Mouse (Mus musculus) cerebellum, adult (tissue): Measurements from ENCODE around the gene Il1rap.

Experiments
- ATAC-seq: cut with Nextera tagmentation; 2 replicates; pipeline ENCODE4 v1.9.2; 2017; ENCODE audit warnings: mild to moderate bottlenecking, moderate library complexity, mixed read lengths; ENCODE audit not compliant: insufficient number of reproducible peaks, low FRiP score, low TSS enrichment

Gene Il1rap

GRCm38 (mm10) chr16:26581048-26581912 lies at the start of gene Il1rap:
Il1rap (plus strand) TSS chr16:26581704.
- ATAC-seq, result peak; percentile 91

- no peak for ATAC-seq
Observed at GRCm38 (mm10) chr16:26532287-26532686, 49.2 kb upstream of the Il1rap start.

- ATAC-seq, result no peak
Observed at GRCm38 (mm10) chr16:26546170-26546878, 35.2 kb upstream of the Il1rap start.

GRCm38 (mm10) chr16:26546879-26547206 lies 34.7 kb upstream of the Il1rap start:
- ATAC-seq, result no peak

GRCm38 (mm10) chr16:26549221-26549620 lies 32.3 kb upstream of the Il1rap start:
- no peak for ATAC-seq

- ATAC-seq, result no peak
Observed at GRCm38 (mm10) chr16:26552234-26552633, 29.3 kb upstream of the Il1rap start.

- ATAC-seq, result no peak
Observed at GRCm38 (mm10) chr16:26558797-26559196, 22.7 kb upstream of the Il1rap start.

- ATAC-seq, result no peak
Observed at GRCm38 (mm10) chr16:26561743-26562142, 19.8 kb upstream of the Il1rap start.

GRCm38 (mm10) chr16:26562771-26563170 lies 18.7 kb upstream of the Il1rap start:
- ATAC-seq, result no peak

- no peak for ATAC-seq
Observed at GRCm38 (mm10) chr16:26569387-26569978, 12.0 kb upstream of the Il1rap start.

GRCm38 (mm10) chr16:26571836-26572235 lies 9.7 kb upstream of the Il1rap start:
- ATAC-seq, result no peak

- ATAC-seq, result no peak
Observed at GRCm38 (mm10) chr16:26574173-26574572, 7.3 kb upstream of the Il1rap start.

GRCm38 (mm10) chr16:26581913-26582376 lies 441 bp downstream of the Il1rap start:
- peak; percentile 21; the same call in 1 of the 2 replicates for ATAC-seq

- no peak for ATAC-seq
Observed at GRCm38 (mm10) chr16:26585806-26586205, 4.3 kb downstream of the Il1rap start.

- no peak for ATAC-seq
Observed at GRCm38 (mm10) chr16:26590897-26591570, 9.5 kb downstream of the Il1rap start.

- no peak for ATAC-seq
Observed at GRCm38 (mm10) chr16:26596440-26596839, 14.9 kb downstream of the Il1rap start.

GRCm38 (mm10) chr16:26597307-26597706 lies 15.8 kb downstream of the Il1rap start:
- no peak for ATAC-seq

- no peak for ATAC-seq
Observed at GRCm38 (mm10) chr16:26598591-26598990, 17.1 kb downstream of the Il1rap start.

- no peak for ATAC-seq
Observed at GRCm38 (mm10) chr16:26601482-26601881, 20.0 kb downstream of the Il1rap start.

- ATAC-seq, result no peak
Observed at GRCm38 (mm10) chr16:26604621-26605020, 23.1 kb downstream of the Il1rap start.

- ATAC-seq, result no peak
Observed at GRCm38 (mm10) chr16:26608003-26608402, 26.5 kb downstream of the Il1rap start.
